In genomic region chr9:34488700-34489315, GRCm38 (mm10) we compare ENCODE assay signal across 8 mouse cellular contexts. TPM values are rescaled to one million over a fixed set of nuclear protein-coding genes. Genes with fewer than 3 reads are reported as not detected.
DNase-seq lines count a peak whose midpoint lies in the region; ATAC-seq and TF ChIP-seq lines count a peak whose summit lies in the region.

No protein-coding gene starts in this region.

- H3K4me2 ChIP-seq in hindbrain, embryonic 13.5 days, result peak overlapping the region; percentile 71
- peak overlapping the region; percentile 95 for H3K4me2 ChIP-seq in lung, postnatal 0 days (replicated peaks; ENCODE audit: low read depth, low read length)

- under 1% methylated on average over 53 of the region's 53 CpGs for WGBS in hindbrain, embryonic 13.5 days
- WGBS in lung, postnatal 0 days, result 0% methylated on average over 43 of the region's 53 CpGs

- TF ChIP-seq CTCF in lung, postnatal 0 days (IDR thresholded peaks at IDR 0.05), result no peak

- H3K27me3 ChIP-seq in hindbrain, embryonic 13.5 days, result peaks cover 38% of the 10 kb centered on the region
- H3K27me3 ChIP-seq in lung, postnatal 0 days (replicated peaks; ENCODE audit: insufficient read depth, low read length), result peaks cover 45% of the 10 kb centered on the region

- no peak for TF ChIP-seq EP300 in lung, postnatal 0 days (IDR thresholded peaks at IDR 0.05)

- ATAC-seq in hindbrain, embryonic 13.5 days (ENCODE audit: low FRiP score), result peak; percentile 74
- ATAC-seq in lung, postnatal 0 days, result peak; percentile 54

- H3K36me3 ChIP-seq in hindbrain, embryonic 13.5 days, result no peaks in the 10 kb centered on the region
- H3K36me3 ChIP-seq in lung, postnatal 0 days (ENCODE audit: insufficient read depth, low read length), result no peaks in the 10 kb centered on the region

- DNase-seq in R1 (ENCODE audit: low read depth, low spot score), result peak; percentile 62
- peak; percentile 89 to 92 for DNase-seq in cerebellum, postnatal 25 days
- peak; percentile 80 to 84 for DNase-seq in frontal cortex, postnatal 36 days (ENCODE audit: low spot score in 2 of 2)
- DNase-seq in layer of hippocampus, postnatal 25 days (ENCODE audit: extremely low spot score in 1 of 2, low spot score in 1 of 2), result peak; percentile 69 to 70
- peak; percentile 64 for DNase-seq in lung, postnatal 0 days (ENCODE audit: low spot score)
- DNase-seq in right cerebral cortex, adult 2 months (ENCODE audit: low spot score in 2 of 2), result peak; percentile 79 to 82
- DNase-seq in thymus, postnatal 25 days, result no peak

- peak overlapping the region; percentile 77 for H3K9ac ChIP-seq in hindbrain, embryonic 13.5 days
- no peak overlapping the region for H3K9ac ChIP-seq in lung, postnatal 0 days (replicated peaks; ENCODE audit: low read depth)

- no peaks in the 10 kb centered on the region for H3K9me3 ChIP-seq in hindbrain, embryonic 13.5 days
- H3K9me3 ChIP-seq in lung, postnatal 0 days (ENCODE audit: low read length), result no peaks in the 10 kb centered on the region

- H3K27ac ChIP-seq in hindbrain, embryonic 13.5 days, result peak overlapping the region; percentile 73
- H3K27ac ChIP-seq in lung, postnatal 0 days (ENCODE audit: low read length), result no peak overlapping the region

- peak overlapping the region; percentile 70 for H3K4me3 ChIP-seq in hindbrain, embryonic 13.5 days
- H3K4me3 ChIP-seq in lung, postnatal 0 days (ENCODE audit: low read depth, low read length), result peak overlapping the region; percentile 61

- peaks cover 61% of the 10 kb centered on the region for H3K4me1 ChIP-seq in hindbrain, embryonic 13.5 days (replicated peaks)
- H3K4me1 ChIP-seq in lung, postnatal 0 days (ENCODE audit: insufficient read depth, low read depth, low read length), result peaks cover 7% of the 10 kb centered on the region; the same call in 1 of the 2 replicates

RNA-seq across cellular contexts. Expression of gene Kirrel3, which starts 3.1 kb away (rescaled TPM):
- 26.2 and 28.7 TPM in 2 replicates for polyA plus RNA-seq in hindbrain, embryonic 13.5 days (2015; fragmentation: Nextera tagmentation; extraction: Ambion mirVana)
- 10 to 100 TPM; 53.4 to 60.1 TPM for total RNA-seq in layer of hippocampus, postnatal 25 days (2021)
- polyA plus RNA-seq in lung, postnatal 0 days (2015; fragmentation: Nextera tagmentation; extraction: Ambion mirVana), result 0.64 and 0.72 TPM in 2 replicates

Comparison
In these comparisons a context has a peak if more than half of its experiments do, and no peak if none do; other contexts are left out.
1. RNA of gene Kirrel3, which starts 3.1 kb away (polyA plus RNA-seq): 26.2 to 28.7 TPM in hindbrain, embryonic 13.5 days; 0.64 to 0.72 TPM in lung, postnatal 0 days; every median in the first group is over 10 times any median in the second.